Mouse (Mus musculus): ENCODE results near the gene Ncor2. TPM values are rescaled to one million over a fixed set of nuclear protein-coding genes. Genes with fewer than 3 reads are reported as not detected.

The Ncor2 gene
- polyA plus RNA-seq, 1 experiment from 2014 or later: 19.7 TPM

GRCm38 (mm10) chr5:125081318-125082101 lies 97.5 kb downstream of the Ncor2 start:
- Histone ChIP-seq H3K36me3 (peaks cover 100% of the 10 kb centered on the region), H3K27me3 (ENCODE audit: insufficient read depth, poor library complexity, severe bottlenecking) (no peaks in the 10 kb centered on the region), H3K9me3 (no peaks in the 10 kb centered on the region), H3K27ac (peak overlapping the region; percentile 66; the same call in 1 of the 2 replicates), H3K4me1 (replicated peaks) (peaks cover 11% of the 10 kb centered on the region), H3K4me3 (no peak overlapping the region)
- DNase-seq (ENCODE audit: low spot score): no peak
- WGBS: 80% methylated on average over 21 of the region's 21 CpGs

- Histone ChIP-seq H3K4me1 (replicated peaks) (peaks cover 11% of the 10 kb centered on the region), H3K9me3 (no peaks in the 10 kb centered on the region), H3K27me3 (ENCODE audit: insufficient read depth, poor library complexity, severe bottlenecking) (no peaks in the 10 kb centered on the region), H3K36me3 (peaks cover 100% of the 10 kb centered on the region), H3K4me3 (no peak overlapping the region), H3K27ac (peak overlapping the region; percentile 66; the same call in 1 of the 2 replicates)
- WGBS: 94% methylated on average over 10 of the region's 10 CpGs
- no peak for DNase-seq (ENCODE audit: low spot score)
These were observed 98.2 kb downstream of the Ncor2 start for GRCm38 (mm10) chr5:125080787-125081317.

GRCm38 (mm10) chr5:125080352-125080751 lies 98.7 kb downstream of the Ncor2 start:
- H3K27ac ChIP-seq: no peak overlapping the region
- DNase-seq (ENCODE audit: low spot score): no peak
- H3K27me3 ChIP-seq (ENCODE audit: insufficient read depth, poor library complexity, severe bottlenecking): no peaks in the 10 kb centered on the region
- H3K4me1 ChIP-seq (replicated peaks): peaks cover 11% of the 10 kb centered on the region
- no peaks in the 10 kb centered on the region for H3K9me3 ChIP-seq
- H3K4me3 ChIP-seq: no peak overlapping the region
- 89% methylated on average over 4 of the region's 4 CpGs for WGBS
- peaks cover 100% of the 10 kb centered on the region for H3K36me3 ChIP-seq

- 88% methylated on average over 5 of the region's 5 CpGs for WGBS
- Histone ChIP-seq H3K36me3 (peaks cover 100% of the 10 kb centered on the region), H3K27ac (no peak overlapping the region), H3K9me3 (no peaks in the 10 kb centered on the region), H3K4me3 (no peak overlapping the region), H3K27me3 (ENCODE audit: insufficient read depth, poor library complexity, severe bottlenecking) (no peaks in the 10 kb centered on the region), H3K4me1 (replicated peaks) (peaks cover 17% of the 10 kb centered on the region)
- DNase-seq (ENCODE audit: low spot score): no peak
These were observed 100.8 kb downstream of the Ncor2 start for GRCm38 (mm10) chr5:125078220-125078619.

GRCm38 (mm10) chr5:125076183-125076582 lies 102.8 kb downstream of the Ncor2 start:
- DNase-seq (ENCODE audit: low spot score): no peak
- H3K36me3 ChIP-seq: peaks cover 100% of the 10 kb centered on the region

GRCm38 (mm10) chr5:125074571-125075171 lies 104.3 kb downstream of the Ncor2 start:
- Histone ChIP-seq H3K36me3 (peaks cover 92% of the 10 kb centered on the region), H3K4me1 (replicated peaks) (peaks cover 18% of the 10 kb centered on the region), H3K4me3 (no peak overlapping the region), H3K27ac (no peak overlapping the region), H3K9me3 (no peaks in the 10 kb centered on the region), H3K27me3 (ENCODE audit: insufficient read depth, poor library complexity, severe bottlenecking) (no peaks in the 10 kb centered on the region)
- no peak for DNase-seq (ENCODE audit: low spot score)
- 80% methylated on average over 10 of the region's 10 CpGs for WGBS

More at GRCm38 (mm10) chr5:125076183-125076582, 102.8 kb downstream of the Ncor2 start:
- Histone ChIP-seq H3K4me3 (no peak overlapping the region), H3K27ac (peak overlapping the region; percentile 50; the same call in 1 of the 2 replicates), H3K9me3 (no peaks in the 10 kb centered on the region), H3K27me3 (ENCODE audit: insufficient read depth, poor library complexity, severe bottlenecking) (no peaks in the 10 kb centered on the region), H3K4me1 (replicated peaks) (peaks cover 18% of the 10 kb centered on the region; the same call in 1 of the 2 replicates)
- WGBS: 78% methylated on average over 9 of the region's 9 CpGs

GRCm38 (mm10) chr5:125073896-125074295 lies 105.1 kb downstream of the Ncor2 start:
- no peak for DNase-seq (ENCODE audit: low spot score)
- Histone ChIP-seq H3K27ac (no peak overlapping the region), H3K4me1 (replicated peaks) (peaks cover 26% of the 10 kb centered on the region), H3K9me3 (no peaks in the 10 kb centered on the region), H3K27me3 (ENCODE audit: insufficient read depth, poor library complexity, severe bottlenecking) (no peaks in the 10 kb centered on the region), H3K36me3 (peaks cover 87% of the 10 kb centered on the region), H3K4me3 (no peak overlapping the region)
- WGBS: 92% methylated on average over 8 of the region's 8 CpGs

GRCm38 (mm10) chr5:125073335-125073734 lies 105.7 kb downstream of the Ncor2 start:
- WGBS: 93% methylated on average over 4 of the region's 4 CpGs
- Histone ChIP-seq H3K4me3 (no peak overlapping the region), H3K27ac (no peak overlapping the region), H3K27me3 (ENCODE audit: insufficient read depth, poor library complexity, severe bottlenecking) (no peaks in the 10 kb centered on the region), H3K4me1 (replicated peaks) (peaks cover 32% of the 10 kb centered on the region), H3K36me3 (peaks cover 87% of the 10 kb centered on the region), H3K9me3 (no peaks in the 10 kb centered on the region)
- DNase-seq (ENCODE audit: low spot score): no peak

- Histone ChIP-seq H3K4me3 (no peak overlapping the region), H3K9me3 (no peaks in the 10 kb centered on the region), H3K4me1 (replicated peaks) (peaks cover 40% of the 10 kb centered on the region), H3K36me3 (peaks cover 87% of the 10 kb centered on the region), H3K27me3 (ENCODE audit: insufficient read depth, poor library complexity, severe bottlenecking) (no peaks in the 10 kb centered on the region), H3K27ac (no peak overlapping the region)
- WGBS: 90% methylated on average over 7 of the region's 7 CpGs
- DNase-seq (ENCODE audit: low spot score): no peak
These were observed 106.6 kb downstream of the Ncor2 start for GRCm38 (mm10) chr5:125072425-125072824.

GRCm38 (mm10) chr5:125071919-125072318 lies 107.1 kb downstream of the Ncor2 start:
- Histone ChIP-seq H3K36me3 (peaks cover 85% of the 10 kb centered on the region), H3K9me3 (no peaks in the 10 kb centered on the region), H3K27me3 (ENCODE audit: insufficient read depth, poor library complexity, severe bottlenecking) (no peaks in the 10 kb centered on the region), H3K27ac (no peak overlapping the region), H3K4me3 (no peak overlapping the region), H3K4me1 (replicated peaks) (peaks cover 40% of the 10 kb centered on the region)
- 78% methylated on average over 4 of the region's 4 CpGs for WGBS
- DNase-seq (ENCODE audit: low spot score): no peak

GRCm38 (mm10) chr5:125070399-125070798 lies 108.6 kb downstream of the Ncor2 start:
- WGBS: 70% methylated on average over 2 of the region's 2 CpGs
- H3K4me1 ChIP-seq (replicated peaks): peaks cover 40% of the 10 kb centered on the region
- DNase-seq (ENCODE audit: low spot score): no peak
- no peak overlapping the region for H3K27ac ChIP-seq
- no peaks in the 10 kb centered on the region for H3K27me3 ChIP-seq (ENCODE audit: insufficient read depth, poor library complexity, severe bottlenecking)
- H3K36me3 ChIP-seq: peaks cover 85% of the 10 kb centered on the region
- H3K9me3 ChIP-seq: no peaks in the 10 kb centered on the region
- no peak overlapping the region for H3K4me3 ChIP-seq

- peaks cover 37% of the 10 kb centered on the region for H3K4me1 ChIP-seq (replicated peaks)
- peaks cover 85% of the 10 kb centered on the region for H3K36me3 ChIP-seq
- H3K9me3 ChIP-seq: no peaks in the 10 kb centered on the region
- H3K27me3 ChIP-seq (ENCODE audit: insufficient read depth, poor library complexity, severe bottlenecking): no peaks in the 10 kb centered on the region
- no peak overlapping the region for H3K4me3 ChIP-seq
- DNase-seq (ENCODE audit: low spot score): no peak
- WGBS: 71% methylated on average over 5 of the region's 5 CpGs
- H3K27ac ChIP-seq: 0 out of 2 replicates have a peak overlapping the region, but pooled peaks have one; percentile 41
These were observed 109.1 kb downstream of the Ncor2 start for GRCm38 (mm10) chr5:125069916-125070315.

- 58% methylated on average over 5 of the region's 5 CpGs for WGBS
- H3K27ac ChIP-seq: peak overlapping the region; percentile 41
- peaks cover 35% of the 10 kb centered on the region for H3K4me1 ChIP-seq (replicated peaks)
- H3K36me3 ChIP-seq: peaks cover 85% of the 10 kb centered on the region
- no peaks in the 10 kb centered on the region for H3K9me3 ChIP-seq
- H3K4me3 ChIP-seq: no peak overlapping the region
- DNase-seq (ENCODE audit: low spot score): no peak
- no peaks in the 10 kb centered on the region for H3K27me3 ChIP-seq (ENCODE audit: insufficient read depth, poor library complexity, severe bottlenecking)
These were observed 109.6 kb downstream of the Ncor2 start for GRCm38 (mm10) chr5:125069426-125069825.
